Mouse (Mus musculus): ENCODE data around the gene Slc22a17. TPM values are rescaled to one million over a fixed set of nuclear protein-coding genes. Genes with fewer than 3 reads are reported as not detected.

Gene Slc22a17
- polyA plus RNA-seq, 1 experiment from 2014 or later, result 153 TPM

GRCm38 (mm10) chr14:54884022-54884712, 28.8 kb downstream of the Slc22a17 start:
- ATAC-seq (ENCODE audit: low read depth), result no peak
- peak overlapping the region; percentile 93 for H3K9ac ChIP-seq
- no peaks in the 10 kb centered on the region for H3K9me3 ChIP-seq
- peaks cover 20% of the 10 kb centered on the region for H3K36me3 ChIP-seq
- 34% methylated on average over 21 of the region's 21 CpGs for WGBS
- peaks cover 30% of the 10 kb centered on the region for H3K4me1 ChIP-seq (replicated peaks)
- H3K27ac ChIP-seq (replicated peaks), result peak overlapping the region; percentile 94
- peak overlapping the region; percentile 74 for H3K4me3 ChIP-seq
- H3K27me3 ChIP-seq, result no peaks in the 10 kb centered on the region
- peak overlapping the region; percentile 78 for H3K4me2 ChIP-seq

GRCm38 (mm10) chr14:54883154-54884021, 29.5 kb downstream of the Slc22a17 start, which contains the start of the genes Bcl2l2 and Gm20521:
TSS of gene Bcl2l2 (plus strand) at chr14:54883377.
TSS of gene Gm20521 (plus strand) at chr14:54883441.
- Histone ChIP-seq H3K4me1 (replicated peaks) (peaks cover 30% of the 10 kb centered on the region), H3K4me3 (peak within 1 kb of the TSS; percentile 74), H3K27me3 (peaks cover 3% of the 10 kb centered on the region; the same call in 1 of the 2 replicates), H3K4me2 (peak within 1 kb of the TSS; percentile 78), H3K9ac (peak within 1 kb of the TSS; percentile 93), H3K36me3 (peaks cover 20% of the 10 kb centered on the region), H3K9me3 (no peaks in the 10 kb centered on the region), H3K27ac (replicated peaks) (peak within 1 kb of the TSS; percentile 94)
- under 1% methylated on average over 27 of the region's 27 CpGs for WGBS
- ATAC-seq (ENCODE audit: low read depth), result peak; percentile 91

GRCm38 (mm10) chr14:54877048-54877715, 35.8 kb downstream of the Slc22a17 start, which contains the start of gene Ppp1r3e:
TSS of gene Ppp1r3e (minus strand) at chr14:54877550.
- Histone ChIP-seq H3K9ac (peak within 1 kb of the TSS; percentile 93), H3K4me1 (replicated peaks) (peaks cover 20% of the 10 kb centered on the region), H3K27ac (replicated peaks) (peak within 1 kb of the TSS; percentile 90), H3K4me3 (peak within 1 kb of the TSS; percentile 62), H3K9me3 (no peaks in the 10 kb centered on the region), H3K27me3 (peaks cover 3% of the 10 kb centered on the region; the same call in 1 of the 2 replicates), H3K4me2 (peak within 1 kb of the TSS; percentile 97), H3K36me3 (no peaks in the 10 kb centered on the region)
- WGBS, result under 1% methylated on average over 61 of the region's 61 CpGs
- peak; percentile 68 for ATAC-seq (ENCODE audit: low read depth)

- WGBS, result under 1% methylated on average over 71 of the region's 72 CpGs
- ATAC-seq (ENCODE audit: low read depth), result peak; percentile 93
- no peaks in the 10 kb centered on the region for H3K36me3 ChIP-seq
- peaks cover 3% of the 10 kb centered on the region; the same call in 1 of the 2 replicates for H3K27me3 ChIP-seq
- H3K4me3 ChIP-seq, result peak overlapping the region; percentile 62
- H3K4me2 ChIP-seq, result peak overlapping the region; percentile 97
- H3K27ac ChIP-seq (replicated peaks), result peak overlapping the region; percentile 90
- H3K4me1 ChIP-seq (replicated peaks), result peaks cover 20% of the 10 kb centered on the region
- no peaks in the 10 kb centered on the region for H3K9me3 ChIP-seq
- H3K9ac ChIP-seq, result peak overlapping the region; percentile 93
These were observed 36.3 kb downstream of the Slc22a17 start for GRCm38 (mm10) chr14:54876539-54877047.

GRCm38 (mm10) chr14:54875844-54876538, 36.9 kb downstream of the Slc22a17 start:
- no peaks in the 10 kb centered on the region for H3K36me3 ChIP-seq
- H3K9ac ChIP-seq, result peak overlapping the region; percentile 93
- peak; percentile 76 for ATAC-seq (ENCODE audit: low read depth)
- peak overlapping the region; percentile 97 for H3K4me2 ChIP-seq
- whole genome bisulfite sequencing, result 3% methylated on average over 36 of the region's 36 CpGs
- peaks cover 20% of the 10 kb centered on the region for H3K4me1 ChIP-seq (replicated peaks)
- H3K4me3 ChIP-seq, result peak overlapping the region; percentile 62
- H3K27me3 ChIP-seq, result peaks cover 3% of the 10 kb centered on the region; the same call in 1 of the 2 replicates
- H3K27ac ChIP-seq (replicated peaks), result peak overlapping the region; percentile 90
- H3K9me3 ChIP-seq, result no peaks in the 10 kb centered on the region

- Histone ChIP-seq H3K4me2 (no peak overlapping the region), H3K4me1 (replicated peaks) (peaks cover 20% of the 10 kb centered on the region), H3K4me3 (no peak overlapping the region), H3K27me3 (peaks cover 3% of the 10 kb centered on the region; the same call in 1 of the 2 replicates), H3K27ac (replicated peaks) (no peak overlapping the region), H3K36me3 (no peaks in the 10 kb centered on the region), H3K9ac (no peak overlapping the region), H3K9me3 (no peaks in the 10 kb centered on the region)
- ATAC-seq (ENCODE audit: low read depth), result no peak
- 85% methylated on average over 3 of the region's 3 CpGs for WGBS
These were observed 38.8 kb downstream of the Slc22a17 start for GRCm38 (mm10) chr14:54874165-54874564.

GRCm38 (mm10) chr14:54870861-54871260, 42.1 kb downstream of the Slc22a17 start, which contains the start of gene Homez:
TSS of gene Homez (minus strand) at chr14:54870961.
- WGBS, result 87% methylated on average over 5 of the region's 5 CpGs
- Histone ChIP-seq H3K36me3 (no peaks in the 10 kb centered on the region), H3K27me3 (no peaks in the 10 kb centered on the region), H3K9ac (no peak within 1 kb of the TSS), H3K4me3 (no peak within 1 kb of the TSS), H3K4me2 (no peak within 1 kb of the TSS), H3K4me1 (replicated peaks) (peaks cover 8% of the 10 kb centered on the region), H3K27ac (replicated peaks) (no peak within 1 kb of the TSS), H3K9me3 (no peaks in the 10 kb centered on the region)
- ATAC-seq (ENCODE audit: low read depth), result no peak

GRCm38 (mm10) chr14:54868026-54868425, 44.9 kb downstream of the Slc22a17 start:
- Histone ChIP-seq H3K4me1 (replicated peaks) (peaks cover 9% of the 10 kb centered on the region), H3K9me3 (no peaks in the 10 kb centered on the region), H3K4me2 (no peak overlapping the region), H3K9ac (no peak overlapping the region), H3K36me3 (no peaks in the 10 kb centered on the region), H3K4me3 (no peak overlapping the region), H3K27ac (replicated peaks) (no peak overlapping the region), H3K27me3 (no peaks in the 10 kb centered on the region)
- ATAC-seq (ENCODE audit: low read depth), result no peak
- 94% methylated on average over 4 of the region's 4 CpGs for WGBS

GRCm38 (mm10) chr14:54866936-54867335, 46.0 kb downstream of the Slc22a17 start:
- Histone ChIP-seq H3K4me2 (no peak overlapping the region), H3K9me3 (no peaks in the 10 kb centered on the region), H3K27ac (replicated peaks) (no peak overlapping the region), H3K27me3 (no peaks in the 10 kb centered on the region), H3K4me3 (no peak overlapping the region), H3K4me1 (replicated peaks) (peaks cover 12% of the 10 kb centered on the region), H3K36me3 (no peaks in the 10 kb centered on the region), H3K9ac (no peak overlapping the region)
- WGBS, result 60% methylated on average over 5 of the region's 5 CpGs
- no peak for ATAC-seq (ENCODE audit: low read depth)

GRCm38 (mm10) chr14:54866268-54866667, 46.7 kb downstream of the Slc22a17 start:
- Histone ChIP-seq H3K4me3 (no peak overlapping the region), H3K27me3 (no peaks in the 10 kb centered on the region), H3K4me2 (no peak overlapping the region), H3K9ac (no peak overlapping the region), H3K9me3 (no peaks in the 10 kb centered on the region), H3K36me3 (no peaks in the 10 kb centered on the region), H3K27ac (replicated peaks) (no peak overlapping the region), H3K4me1 (replicated peaks) (peaks cover 12% of the 10 kb centered on the region)
- WGBS, result 69% methylated on average over 3 of the region's 3 CpGs
- ATAC-seq (ENCODE audit: low read depth), result no peak

GRCm38 (mm10) chr14:54865626-54866025, 47.3 kb downstream of the Slc22a17 start:
- no peak for ATAC-seq (ENCODE audit: low read depth)
- H3K27me3 ChIP-seq, result no peaks in the 10 kb centered on the region
- H3K4me1 ChIP-seq (replicated peaks), result peaks cover 12% of the 10 kb centered on the region
- no peak overlapping the region for H3K4me2 ChIP-seq
- H3K36me3 ChIP-seq, result no peaks in the 10 kb centered on the region
- no peak overlapping the region for H3K4me3 ChIP-seq
- WGBS, result 88% methylated on average over 5 of the region's 5 CpGs
- no peaks in the 10 kb centered on the region for H3K9me3 ChIP-seq
- no peak overlapping the region for H3K27ac ChIP-seq (replicated peaks)
- no peak overlapping the region for H3K9ac ChIP-seq

All from neural tube, embryonic 13.5 days (tissue).